Mouse (Mus musculus) adrenal gland, adult 8-10 months (tissue): ENCODE measurements around the gene Arid1b. TPM values are rescaled to one million over a fixed set of nuclear protein-coding genes. Genes with fewer than 3 reads are reported as not detected.

Experiments used
- DNase-seq: peaks from one replicate; pipeline ENCODE4 v3.0.0; 2022
- total RNA-seq, 4 experiments: library from RNA; stranded (reverse); gene quantifications; 2 replicates each; pipeline ENCODE4 v1.2.4; 2022

Arid1b gene
- total RNA-seq, 4 experiments from 2014 or later = 66.1 to 89.1 (median 73.7) TPM

DNA sequence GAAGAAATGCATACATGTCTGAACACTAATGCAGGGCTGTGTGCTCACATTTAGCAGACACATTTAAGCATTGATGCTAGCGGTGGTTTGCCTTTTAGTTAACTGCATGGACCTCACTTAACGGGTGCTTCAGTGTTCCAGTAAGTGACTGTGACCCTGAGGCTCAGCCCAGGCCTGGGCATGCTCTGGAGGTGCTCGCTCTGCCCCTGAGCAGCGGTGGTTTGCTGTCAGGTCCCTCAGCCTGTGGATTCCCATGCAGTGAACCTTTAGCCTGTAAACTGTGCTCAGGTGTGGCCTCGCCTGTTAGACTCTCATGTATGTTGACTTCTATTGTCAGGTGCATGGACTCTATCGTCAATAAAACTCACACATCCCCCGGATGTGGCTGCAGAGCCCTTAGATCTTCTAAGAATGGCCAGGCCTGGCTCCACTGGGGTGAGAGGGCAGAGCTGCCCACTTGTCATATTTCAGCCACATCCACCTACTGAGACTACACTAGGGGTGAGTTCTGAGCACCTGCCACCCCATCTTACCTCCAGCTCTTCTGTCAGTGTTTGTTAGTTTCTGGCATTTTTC lies 169.2 kb downstream of the Arid1b start:
- no peak for DNase-seq

- no peak for DNase-seq
Measured at GRCm38 (mm10) chr17:5164794-5165193, 170.7 kb downstream of the Arid1b start.

DNA sequence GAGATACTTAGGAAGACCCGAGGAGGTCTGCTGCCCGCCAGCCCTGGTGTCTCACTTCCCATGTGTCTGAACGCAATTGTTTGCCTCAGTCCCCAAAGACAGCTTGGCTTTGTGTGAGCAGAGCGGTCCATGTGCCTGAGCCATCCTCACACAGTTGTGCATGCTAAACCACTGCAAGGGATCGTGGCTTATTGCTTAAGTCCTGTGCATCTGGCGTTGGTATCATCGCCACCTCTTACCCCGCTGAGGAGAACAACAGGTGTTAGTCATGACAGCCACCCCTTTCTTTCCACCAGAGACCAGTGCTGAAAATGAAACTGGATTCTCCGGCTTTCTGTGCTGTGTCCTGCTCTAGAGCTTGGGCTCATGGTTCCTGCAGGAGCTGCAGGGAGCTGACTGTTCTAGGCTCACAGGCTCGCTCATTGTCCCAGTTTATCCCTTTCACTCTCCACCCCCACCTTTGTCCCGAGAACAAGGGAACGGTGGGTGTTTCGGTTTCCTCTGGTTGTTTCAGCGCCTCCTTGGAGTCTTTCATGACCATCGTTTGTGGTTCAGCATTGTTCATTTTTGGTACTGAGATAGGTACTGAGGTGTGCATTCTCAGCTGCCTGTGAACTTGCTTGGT lies 171.2 kb downstream of the Arid1b start:
- no peak for DNase-seq

GRCm38 (mm10) chr17:5166175-5166574 lies 172.0 kb downstream of the Arid1b start:
- no peak for DNase-seq

GRCm38 (mm10) chr17:5168046-5168445 lies 173.9 kb downstream of the Arid1b start:
- no peak for DNase-seq

DNA sequence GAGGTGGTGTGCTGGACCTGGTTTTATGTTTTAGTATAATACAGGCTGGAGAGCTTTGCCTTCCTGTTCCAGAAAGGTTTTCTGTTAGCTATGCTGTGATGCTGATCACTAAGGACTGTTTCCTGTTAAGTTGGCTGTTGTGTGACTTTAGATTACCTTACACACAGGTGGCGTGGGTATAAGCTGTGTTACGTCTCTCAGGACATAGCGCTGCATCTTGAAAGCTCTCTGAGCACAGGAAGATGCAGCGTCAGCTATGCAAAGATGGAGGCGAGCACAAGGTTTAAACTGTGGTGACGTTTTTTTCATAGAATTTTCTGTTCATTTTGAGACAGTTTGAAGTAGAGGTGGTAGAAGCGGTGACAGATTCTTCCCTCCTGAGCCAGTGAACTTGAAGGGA lies 174.5 kb downstream of the Arid1b start:
- no peak for DNase-seq

DNA sequence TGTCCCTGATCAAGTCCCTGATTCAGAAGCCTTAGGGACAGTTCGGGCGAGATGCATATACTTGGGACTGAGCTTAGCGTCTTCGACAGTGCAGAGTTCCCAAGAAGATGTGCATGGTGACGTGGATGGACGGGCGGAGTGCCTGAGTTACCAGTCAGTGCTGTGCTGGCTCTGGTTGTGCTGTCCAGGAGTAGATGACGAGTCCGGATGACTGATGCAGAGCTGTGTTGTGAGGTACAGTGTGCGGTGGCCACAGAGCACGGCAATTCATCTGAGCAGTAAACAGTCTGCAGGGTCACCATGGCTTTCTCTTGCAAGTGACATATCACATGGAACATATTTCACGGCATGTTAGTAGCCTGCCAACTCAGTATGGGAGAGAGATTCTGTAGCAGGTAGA lies 176.2 kb downstream of the Arid1b start:
- DNase-seq = no peak

GRCm38 (mm10) chr17:5171467-5171866 lies 177.3 kb downstream of the Arid1b start:
- no peak for DNase-seq

DNA sequence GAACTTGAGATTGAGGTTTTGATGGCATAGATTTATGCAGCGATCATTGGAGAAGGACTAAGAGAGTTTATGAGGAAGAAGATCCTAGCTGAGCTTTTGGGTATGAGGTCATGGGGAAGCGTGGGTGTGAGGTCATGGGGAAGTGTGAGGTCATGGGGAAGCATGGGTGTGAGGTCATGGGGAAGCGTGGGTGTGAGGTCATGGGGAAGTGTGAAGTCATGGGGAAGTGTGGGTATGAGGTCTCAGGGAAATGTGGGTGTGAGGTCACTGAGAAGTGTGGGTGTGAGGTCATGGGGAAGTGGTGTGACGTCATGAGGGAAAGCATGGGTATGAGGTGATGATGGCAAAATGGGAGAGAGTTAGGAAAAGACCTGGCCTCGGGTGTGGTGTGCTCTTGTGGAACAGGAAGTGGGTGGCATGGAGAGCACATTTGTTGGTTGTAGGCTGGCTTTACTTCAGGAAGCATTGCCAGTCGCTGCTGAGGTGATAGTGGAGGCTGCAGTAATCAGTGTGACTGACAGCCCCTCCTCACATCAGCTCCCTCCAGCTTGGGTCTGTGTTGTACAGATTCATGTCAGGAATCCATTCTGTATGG lies 180.4 kb downstream of the Arid1b start:
- no peak for DNase-seq

- DNase-seq = no peak
Measured at GRCm38 (mm10) chr17:5175535-5175934, 181.4 kb downstream of the Arid1b start.

- no peak for DNase-seq
Measured at GRCm38 (mm10) chr17:5176315-5176714, 182.2 kb downstream of the Arid1b start.

DNA sequence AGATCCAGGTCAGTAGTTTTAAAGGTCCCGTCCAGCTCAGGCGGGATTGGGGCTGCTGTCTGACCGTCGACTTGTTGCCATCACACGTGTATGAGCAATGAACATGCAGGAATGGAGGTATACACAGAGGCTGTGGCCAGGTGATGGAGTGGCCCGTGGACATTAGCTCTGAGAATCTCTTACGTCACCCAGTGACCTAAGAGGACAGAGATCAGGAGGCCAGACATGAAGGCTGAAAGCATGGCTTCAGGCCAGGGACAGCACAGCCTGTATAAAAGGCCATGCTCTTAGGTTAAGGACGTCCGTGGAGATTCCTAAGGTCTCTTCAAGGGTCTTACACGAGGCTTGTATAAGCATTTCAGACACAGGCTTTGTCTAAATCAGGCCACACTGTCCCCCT lies 184.4 kb downstream of the Arid1b start:
- DNase-seq = peak; percentile 57

- DNase-seq = no peak
Measured at GRCm38 (mm10) chr17:5179004-5179403, 184.9 kb downstream of the Arid1b start.

DNA sequence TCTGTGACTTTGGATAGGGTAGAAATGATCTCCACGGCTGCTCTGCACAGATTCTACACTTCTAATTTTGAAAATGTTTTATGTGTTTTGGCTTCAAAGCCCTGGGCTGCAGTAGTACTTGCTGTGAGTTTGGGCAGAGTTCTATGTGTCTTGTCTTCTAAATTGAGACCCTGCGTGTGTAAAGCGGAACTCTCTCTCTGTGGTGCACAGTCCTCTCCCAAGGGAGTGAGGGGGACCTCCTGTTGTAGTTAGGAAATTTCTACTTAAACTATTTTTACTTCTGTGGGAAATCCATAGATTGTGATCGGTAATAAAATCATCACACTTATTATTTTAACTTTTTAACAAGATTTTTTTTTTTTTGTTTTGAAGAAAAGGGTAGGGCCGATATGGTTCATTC lies 185.3 kb downstream of the Arid1b start:
- DNase-seq = no peak

DNA sequence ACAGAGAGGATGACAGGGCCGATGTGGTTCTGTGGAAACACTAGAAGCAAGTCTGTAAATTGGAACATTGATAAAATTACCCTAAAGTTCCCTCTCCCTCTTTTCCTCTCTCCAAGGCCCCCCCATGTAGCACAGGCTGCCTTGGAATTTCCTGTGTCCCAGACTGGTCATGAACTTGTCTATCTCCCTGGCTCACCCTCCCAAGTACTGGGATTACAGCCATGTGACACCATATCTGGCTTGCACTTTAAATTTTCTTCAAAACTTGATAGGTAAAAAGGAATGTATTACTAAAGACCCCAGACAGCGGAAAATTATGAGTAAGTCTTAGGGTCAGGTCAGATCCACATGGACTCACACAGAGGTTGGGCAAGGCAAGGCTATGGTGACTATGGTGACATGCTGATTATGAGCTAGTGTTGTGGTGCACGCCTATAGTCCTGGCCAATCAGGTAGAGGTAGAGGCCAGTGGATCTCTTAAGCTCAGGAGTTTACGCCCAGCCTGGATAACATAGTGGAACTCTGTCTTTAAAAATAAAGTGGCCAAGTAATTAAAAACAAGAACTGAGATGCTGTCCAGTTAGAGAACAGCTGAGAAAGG lies 185.9 kb downstream of the Arid1b start:
- DNase-seq = no peak

GRCm38 (mm10) chr17:5180925-5181324 lies 186.8 kb downstream of the Arid1b start:
- no peak for DNase-seq

GRCm38 (mm10) chr17:5182493-5182892 lies 188.4 kb downstream of the Arid1b start:
- DNase-seq = no peak

- DNase-seq = no peak
Measured at GRCm38 (mm10) chr17:5185501-5185900, 191.4 kb downstream of the Arid1b start.

- DNase-seq = no peak
Measured at GRCm38 (mm10) chr17:5187546-5187945, 193.4 kb downstream of the Arid1b start.

- DNase-seq = no peak
Measured at GRCm38 (mm10) chr17:5188400-5188799, 194.3 kb downstream of the Arid1b start.

- DNase-seq = peak; percentile 97
Measured at GRCm38 (mm10) chr17:5189551-5190351, 195.6 kb downstream of the Arid1b start.

DNA sequence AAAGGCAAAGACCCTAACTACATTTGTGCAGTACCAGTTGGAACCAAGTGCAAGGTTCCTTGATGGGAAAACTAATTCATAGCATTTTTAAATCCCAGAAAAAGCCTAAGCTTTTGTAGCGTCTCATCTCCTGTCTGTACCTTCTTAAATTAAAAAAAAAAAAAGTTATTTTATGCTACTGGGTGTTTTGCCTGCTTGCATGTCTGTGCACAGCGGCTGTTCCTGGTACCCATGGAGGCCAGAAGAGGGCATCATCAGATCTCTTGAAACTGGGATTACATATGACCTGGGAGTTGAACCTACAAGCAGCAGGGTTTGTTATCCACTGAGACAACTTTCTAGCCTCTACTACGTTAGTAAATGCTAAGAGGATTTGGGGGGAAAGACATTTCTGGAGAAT lies 196.2 kb downstream of the Arid1b start:
- no peak for DNase-seq
